Mouse (Mus musculus) c-Kit-positive CD71-positive TER-119-negative erythroid progenitor cells, embryonic 14.5 days (primary cell): ENCODE results near the gene Ralgapb.

Experiments
- DNase-seq: peaks from one replicate; pipeline ENCODE4 v3.0.0-alpha.2; 2013; ENCODE audit warnings: low read depth

Gene Ralgapb

DNA sequence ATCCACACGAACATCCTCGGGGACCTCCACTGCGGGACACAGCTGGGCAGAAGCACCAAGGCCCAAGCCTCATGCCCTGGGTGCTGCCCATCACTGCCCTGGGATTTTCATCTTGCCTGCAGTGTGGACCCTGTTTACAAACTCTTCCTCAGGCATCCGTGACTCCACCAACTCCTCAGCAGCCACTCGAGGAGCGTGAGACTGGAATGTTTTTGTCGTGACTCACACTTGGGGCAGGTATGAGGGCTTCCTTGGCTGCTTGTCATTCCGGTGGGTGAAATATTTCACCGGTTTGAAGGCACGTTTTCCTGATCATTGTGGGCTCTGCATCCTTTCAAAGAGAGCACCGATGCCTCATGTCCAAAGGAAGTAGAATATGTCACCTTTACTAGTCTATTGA lies 109.4 kb downstream of the Ralgapb start:
- no peak for DNase-seq

- no peak for DNase-seq
Observed at GRCm38 (mm10) chr2:158519800-158520199, 110.2 kb downstream of the Ralgapb start.

DNA sequence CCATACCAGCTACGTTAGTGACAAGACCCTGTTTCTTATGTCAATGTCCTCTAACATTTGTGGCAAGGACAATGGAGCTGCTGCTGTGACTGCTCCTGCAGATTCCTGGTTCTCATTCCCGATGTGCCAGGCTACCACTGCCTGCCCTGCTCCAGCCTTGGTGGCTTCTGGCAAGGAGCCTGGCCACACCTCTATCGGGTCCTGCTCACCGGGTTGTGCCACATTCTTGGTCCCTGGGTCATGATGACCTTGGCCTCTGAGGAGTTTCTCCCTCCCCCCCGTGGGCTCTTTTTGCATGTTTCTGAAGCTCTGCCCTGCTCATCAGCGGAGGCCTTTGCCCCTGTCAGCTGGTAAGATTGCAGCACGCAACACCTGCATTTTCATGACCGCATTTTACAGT lies 113.4 kb downstream of the Ralgapb start:
- no peak for DNase-seq

DNA sequence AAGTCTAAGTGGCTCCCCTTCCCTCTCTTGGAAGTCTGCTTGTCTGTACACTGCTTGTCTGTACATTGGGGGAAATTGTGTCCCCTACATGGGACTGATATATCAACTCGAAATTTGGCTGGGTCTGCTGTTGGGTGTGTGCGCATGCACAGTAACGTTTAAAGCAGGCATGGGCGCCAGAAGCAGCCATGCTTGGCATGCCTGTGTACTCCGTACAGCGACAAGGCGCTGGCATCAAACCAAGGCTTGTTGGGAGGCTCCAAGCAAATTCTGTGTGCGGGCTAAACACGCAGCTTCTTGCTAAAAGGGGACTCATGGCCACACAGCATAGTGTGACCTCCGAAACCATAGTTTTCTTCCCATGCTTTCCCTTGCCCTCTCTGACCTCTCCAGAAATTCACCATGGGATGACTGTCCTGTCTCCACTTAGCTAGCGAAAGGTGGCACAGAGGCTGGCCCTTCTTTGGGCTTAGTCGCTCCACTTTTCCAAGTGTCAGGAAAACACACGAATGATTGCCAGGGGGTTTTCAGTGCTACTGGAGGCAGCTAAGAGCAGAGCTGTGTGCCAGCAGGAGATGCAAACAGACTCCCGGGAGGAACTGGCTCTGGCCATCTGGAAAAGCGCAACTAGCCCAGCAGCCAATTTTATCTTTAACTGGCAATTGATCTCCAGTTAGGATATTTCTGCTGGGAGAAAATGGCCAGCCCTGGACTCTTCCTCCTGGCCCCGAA lies 114.6 kb downstream of the Ralgapb start:
- no peak for DNase-seq

GRCm38 (mm10) chr2:158534090-158534489 lies 124.4 kb downstream of the Ralgapb start:
- DNase-seq, result peak; percentile 15

DNA sequence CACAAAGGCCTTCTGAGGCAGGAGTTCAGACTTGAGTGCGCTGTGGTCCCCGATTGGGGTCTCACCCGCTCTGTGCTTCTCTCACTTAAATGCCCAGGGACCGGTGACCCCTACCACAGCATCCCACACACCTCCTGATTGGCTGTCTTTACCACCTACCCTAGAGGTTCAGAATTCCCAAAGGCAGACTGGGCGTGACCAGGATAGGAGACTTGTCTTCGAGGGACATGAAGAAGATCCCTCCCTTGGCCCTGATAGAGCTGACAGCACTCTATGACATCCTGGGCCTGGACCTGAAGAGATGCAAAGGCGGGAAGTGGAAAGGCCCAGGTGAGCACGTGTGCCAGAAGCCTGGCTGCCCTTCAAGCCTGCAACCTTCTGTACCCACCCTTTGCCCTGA lies 124.9 kb downstream of the Ralgapb start:
- DNase-seq, result no peak

DNA sequence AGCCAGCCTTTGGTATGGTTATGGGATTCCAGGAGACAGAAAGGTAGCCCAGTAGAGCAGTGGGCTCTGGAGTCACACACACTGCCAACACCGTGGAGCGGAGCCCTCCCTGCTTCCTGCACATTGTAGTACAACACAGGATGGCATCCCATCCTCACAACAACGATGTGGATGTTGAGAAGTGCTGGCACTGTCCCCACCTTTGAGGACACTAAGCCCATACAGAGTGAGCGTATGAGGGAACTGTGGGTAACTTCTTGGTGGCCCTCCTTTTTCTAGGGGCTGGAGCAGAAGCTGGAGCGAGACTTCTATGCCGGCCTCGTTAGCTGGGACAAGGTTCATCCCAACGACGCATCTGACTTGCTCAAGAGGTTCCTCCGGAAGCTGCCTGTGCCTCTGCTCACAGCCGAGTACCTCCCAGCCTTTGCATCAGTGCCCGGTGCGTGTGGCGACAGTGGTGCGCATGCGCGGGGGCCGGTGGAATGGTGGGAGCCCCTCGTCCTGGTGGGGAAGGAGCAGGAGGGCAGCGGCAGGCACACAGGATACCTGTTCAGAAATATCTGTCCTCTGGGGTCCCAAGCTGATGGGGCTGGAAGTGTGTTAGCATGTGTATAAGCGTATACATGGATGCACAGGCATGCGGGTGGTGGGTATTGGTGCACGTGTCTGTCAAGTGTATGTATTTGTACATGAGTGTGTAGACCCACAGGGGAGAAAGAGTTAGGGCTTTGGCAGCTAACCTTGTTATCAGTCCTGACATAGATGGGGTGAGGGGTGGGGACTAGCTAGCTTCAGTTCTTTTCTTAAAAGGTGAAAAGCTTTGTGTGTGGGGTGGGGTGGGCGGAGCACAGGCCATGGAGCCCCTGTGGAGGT lies 130.0 kb downstream of the Ralgapb start:
- DNase-seq, result no peak

GRCm38 (mm10) chr2:158541286-158541685 lies 131.6 kb downstream of the Ralgapb start:
- no peak for DNase-seq

DNA sequence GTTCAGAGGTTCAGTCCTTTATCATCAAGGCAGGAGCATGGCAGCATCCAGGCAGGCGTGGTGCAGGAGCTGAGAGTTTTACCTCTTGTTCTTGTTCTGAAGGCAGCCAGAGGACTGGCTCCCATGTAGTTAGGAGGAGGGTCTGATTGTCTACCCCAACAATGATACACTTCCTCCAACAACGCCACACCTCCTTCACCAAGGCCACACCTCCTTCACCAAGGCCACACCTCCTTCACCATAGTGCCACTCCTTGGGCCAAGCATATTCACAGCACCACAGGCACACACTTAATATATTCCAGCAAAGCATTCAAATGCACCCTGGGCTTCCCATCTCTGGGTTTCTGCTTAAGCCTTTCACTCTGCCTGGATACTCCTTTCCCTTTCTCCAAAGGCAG lies 135.6 kb downstream of the Ralgapb start:
- DNase-seq, result no peak

- DNase-seq, result peak; percentile 27
Observed at GRCm38 (mm10) chr2:158546751-158547150, 137.1 kb downstream of the Ralgapb start.
